Mouse (Mus musculus) hindbrain, embryonic 13.5 days (tissue): ENCODE measurements around the gene Sox14. TPM values are rescaled to one million over a fixed set of nuclear protein-coding genes. Genes with fewer than 3 reads are reported as not detected.

ENCODE experiments used
- ATAC-seq: fragments of 200-750 bp; cut with Nextera tagmentation; 2 replicates; pipeline ENCODE4 v1.8.0; 2017; ENCODE audit warnings: moderate TSS enrichment; ENCODE audit not compliant: low FRiP score
- H3K27ac ChIP-seq: fragments of 300-500 bp; sonication (generic); 2 replicates; pipeline ENCODE4 v1.5.1; 2015; ENCODE audit warnings: inconsistent platforms, mild to moderate bottlenecking, moderate library complexity
- H3K27me3 ChIP-seq: fragments of 300-500 bp; sonication (generic); 2 replicates; pipeline ENCODE4 v1.6.1; 2015; ENCODE audit warnings: mild to moderate bottlenecking, inconsistent platforms
- H3K36me3 ChIP-seq: fragments of 300-500 bp; sonication (generic); 2 replicates; pipeline ENCODE4 v1.6.1; 2015; ENCODE audit warnings: mild to moderate bottlenecking, inconsistent platforms
- H3K4me1 ChIP-seq: fragments of 300-500 bp; sonication (generic); replicated peaks from 2 replicates; pipeline ENCODE4 v1.6.1; 2015; ENCODE audit warnings: inconsistent platforms
- H3K4me2 ChIP-seq: fragments of 300-500 bp; sonication (generic); 2 replicates; pipeline ENCODE4 v1.6.1; 2015; ENCODE audit warnings: inconsistent platforms, mild to moderate bottlenecking, moderate library complexity
- H3K4me3 ChIP-seq: fragments of 300-500 bp; sonication (generic); 2 replicates; pipeline ENCODE4 v1.5.1; 2015; ENCODE audit warnings: mild to moderate bottlenecking, inconsistent platforms
- H3K9ac ChIP-seq: fragments of 300-500 bp; sonication (generic); 2 replicates; pipeline ENCODE4 v1.6.1; 2015; ENCODE audit warnings: mild to moderate bottlenecking, inconsistent platforms
- H3K9me3 ChIP-seq: fragments of 300-500 bp; sonication (generic); 2 replicates; pipeline ENCODE4 v1.6.1; 2016; ENCODE audit warnings: inconsistent platforms
- WGBS: fragments of 180-500 bp; shearing (Covaris S2); methylation state at CpG from one replicate; pipeline ENCODE4 v1.1.7; 2015; 5-methylcytosine and 5-hydroxymethylcytosine counted together
- polyA plus RNA-seq: library from polyadenylated mRNA; unstranded; fragments of >200 nt; fragmentation: Nextera tagmentation; extraction: Ambion mirVana; gene quantifications from 2 replicates; pipeline ENCODE4 v1.2.1, GENCODE M21; 2015

Sox14 gene
- polyA plus RNA-seq, 1 experiment from 2014 or later: 24.5 TPM

- Histone ChIP-seq H3K27me3 (no peaks in the 10 kb centered on the region), H3K9me3 (no peaks in the 10 kb centered on the region), H3K4me1 (peaks cover 8% of the 10 kb centered on the region; the same call in 1 of the 2 replicates), H3K27ac (no peak overlapping the region), H3K4me2 (no peak overlapping the region), H3K36me3 (no peaks in the 10 kb centered on the region), H3K9ac (no peak overlapping the region), H3K4me3 (no peak overlapping the region)
- ATAC-seq: no peak
- 83% methylated on average over 7 of the region's 7 CpGs for WGBS
These were observed 37.1 kb downstream of the Sox14 start for GRCm38 (mm10) chr9:99838877-99839276.

DNA sequence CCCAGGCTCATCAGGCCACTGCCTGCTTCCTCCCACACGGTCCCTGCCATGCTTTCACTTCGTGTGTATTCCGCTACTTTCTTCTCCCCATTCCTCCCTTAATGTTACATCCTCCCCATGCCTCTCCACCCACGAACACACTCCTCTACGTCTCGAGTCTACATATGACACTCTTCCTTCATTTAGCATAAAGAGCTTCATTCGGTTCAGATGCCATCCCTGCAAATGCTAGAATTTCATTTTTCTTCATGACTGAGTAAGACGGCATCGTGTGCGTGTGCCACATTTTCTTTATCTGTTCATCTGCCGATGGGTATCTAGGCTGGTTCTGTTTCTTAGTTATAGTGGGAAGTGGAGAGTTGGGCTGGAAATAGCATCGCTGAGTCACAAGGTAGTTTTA, 39.3 kb downstream of the Sox14 start:
- H3K9me3 ChIP-seq: no peaks in the 10 kb centered on the region
- H3K4me3 ChIP-seq: no peak overlapping the region
- H3K27me3 ChIP-seq: no peaks in the 10 kb centered on the region
- WGBS: 93% methylated on average over 12 of the region's 12 CpGs
- H3K4me2 ChIP-seq: no peak overlapping the region
- H3K4me1 ChIP-seq: peaks cover 8% of the 10 kb centered on the region; the same call in 1 of the 2 replicates
- H3K27ac ChIP-seq: no peak overlapping the region
- ATAC-seq: no peak
- H3K36me3 ChIP-seq: no peaks in the 10 kb centered on the region
- no peak overlapping the region for H3K9ac ChIP-seq

DNA sequence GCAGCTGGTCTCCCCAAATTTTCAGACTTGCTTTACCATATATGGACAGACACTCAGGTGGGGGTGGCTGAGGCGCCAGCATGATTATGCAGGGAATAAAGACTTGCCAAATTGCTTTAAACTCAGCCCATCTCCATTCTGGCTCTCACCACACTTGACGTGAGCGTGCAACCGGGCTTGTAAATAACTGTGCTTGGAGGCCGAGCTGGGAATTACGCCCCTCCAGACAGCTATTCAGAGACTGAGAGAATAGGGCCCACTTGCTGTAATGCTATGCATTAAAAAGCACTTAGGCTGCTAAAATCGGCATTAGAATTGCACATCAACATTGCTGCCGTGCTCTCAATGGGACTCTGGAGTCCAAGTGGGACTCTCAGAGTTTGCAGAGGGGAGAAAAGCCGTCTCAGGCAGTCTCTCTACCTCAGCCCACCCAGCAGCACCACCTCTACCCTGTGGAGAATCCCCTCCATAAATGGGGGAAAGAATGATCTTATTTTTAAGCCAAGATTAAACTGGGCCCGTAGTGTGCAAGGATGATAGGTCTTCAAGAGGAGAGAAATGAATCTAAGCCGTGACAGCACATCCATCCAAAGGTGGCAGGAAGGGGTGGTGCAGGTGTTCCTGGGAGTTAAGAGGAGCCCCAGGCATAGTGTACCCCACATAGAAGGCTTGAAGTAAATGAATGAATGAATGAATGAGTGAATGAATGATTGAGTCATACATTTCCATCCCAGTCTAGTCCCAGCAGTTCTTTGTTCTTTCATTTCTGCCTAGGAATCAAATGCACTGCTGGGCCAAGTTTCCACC, 40.1 kb downstream of the Sox14 start:
- Histone ChIP-seq H3K36me3 (no peaks in the 10 kb centered on the region), H3K9me3 (no peaks in the 10 kb centered on the region), H3K4me2 (no peak overlapping the region), H3K9ac (no peak overlapping the region), H3K4me3 (no peak overlapping the region), H3K27me3 (no peaks in the 10 kb centered on the region), H3K4me1 (peaks cover 8% of the 10 kb centered on the region; the same call in 1 of the 2 replicates), H3K27ac (no peak overlapping the region)
- 48% methylated on average over 11 of the region's 11 CpGs for WGBS
- ATAC-seq: peak; percentile 63; the same call in 1 of the 2 replicates

Other genes with a start within 250 kb of the Sox14 start
- gene Dzip1l, start 246.7 kb downstream of the Sox14 start, polyA plus RNA-seq: 8.9 and 10.8 TPM in 2 replicates
- gene Cldn18, start 158.9 kb downstream of the Sox14 start, polyA plus RNA-seq: 0.18 TPM in 1 of 2 replicates, not detected in the other